Mouse (Mus musculus) left cerebral cortex, postnatal 10 days (tissue): ENCODE data around the gene Acsl6. TPM values are rescaled to one million over a fixed set of nuclear protein-coding genes. Genes with fewer than 3 reads are reported as not detected.

Source experiments
- DNase-seq, 2 experiments: peaks; one replicate each; pipeline ENCODE4 v3.0.0; 2021 to 2022; ENCODE audit warnings: low spot score in 2 of 2, mixed read lengths in 1 of 2; ENCODE audit errors: extremely low spot score in 1 of 2
- intact Hi-C: fragments of 180-260 bp; cut with DNase I; formaldehyde crosslinking; loops from one replicate; pipeline ENCODE4 v1.15.1; 2025
- total RNA-seq, 2 experiments: library from RNA; stranded (reverse); gene quantifications; 2 replicates each; pipeline ENCODE4 v1.2.3; 2021

The Acsl6 gene
- total RNA-seq, 2 experiments from 2014 or later: 134 to 136 TPM

GRCm38 (mm10) chr11:54303076-54303727 lies 396 bp upstream of the Acsl6 start:
- DNase-seq: no peak
- intact Hi-C loops: no loop called here

- intact Hi-C loops: no loop called here
- DNase-seq: peak in 1 of 2 experiments; percentile 53
These were observed 874 bp downstream of the Acsl6 start for GRCm38 (mm10) chr11:54304471-54304873.

- intact Hi-C loops: no loop called here
These were observed 1.7 kb downstream of the Acsl6 start for GRCm38 (mm10) chr11:54305331-54305730.

GRCm38 (mm10) chr11:54307139-54307816 lies 3.7 kb downstream of the Acsl6 start:
- intact Hi-C loops: no loop called here
- DNase-seq: peak in 1 of 2 experiments; percentile 59

More at GRCm38 (mm10) chr11:54305331-54305730, 1.7 kb downstream of the Acsl6 start:
- DNase-seq: no peak

GRCm38 (mm10) chr11:54310588-54310987 lies 7.0 kb downstream of the Acsl6 start:
- DNase-seq: no peak

GRCm38 (mm10) chr11:54312021-54312420 lies 8.4 kb downstream of the Acsl6 start:
- intact Hi-C loops: no loop called here
- DNase-seq: peak; percentile 53 to 56

More at GRCm38 (mm10) chr11:54310588-54310987, 7.0 kb downstream of the Acsl6 start:
- intact Hi-C loops: no loop called here

GRCm38 (mm10) chr11:54312603-54313002 lies 9.0 kb downstream of the Acsl6 start:
- intact Hi-C loops: no loop called here
- no peak for DNase-seq

- DNase-seq: no peak
- intact Hi-C loops: no loop called here
These were observed 10.1 kb downstream of the Acsl6 start for GRCm38 (mm10) chr11:54313391-54314360.

GRCm38 (mm10) chr11:54314740-54315139 lies 11.1 kb downstream of the Acsl6 start:
- DNase-seq: peak in 1 of 2 experiments; percentile 61
- intact Hi-C loops: no loop called here

- intact Hi-C loops: no loop called here
- DNase-seq: no peak
These were observed 11.7 kb downstream of the Acsl6 start for GRCm38 (mm10) chr11:54315336-54315735.

- no peak for DNase-seq
- intact Hi-C loops: no loop called here
These were observed 13.8 kb downstream of the Acsl6 start for GRCm38 (mm10) chr11:54317361-54317760.

GRCm38 (mm10) chr11:54317795-54318194 lies 14.2 kb downstream of the Acsl6 start:
- intact Hi-C loops: no loop called here
- no peak for DNase-seq

- DNase-seq: no peak
- intact Hi-C loops: no loop called here
These were observed 18.4 kb downstream of the Acsl6 start for GRCm38 (mm10) chr11:54321802-54322532.

GRCm38 (mm10) chr11:54331463-54332183 lies 28.0 kb downstream of the Acsl6 start:
- intact Hi-C loops: no loop called here
- DNase-seq: no peak

GRCm38 (mm10) chr11:54336165-54336707 lies 32.6 kb downstream of the Acsl6 start:
- DNase-seq: no peak
- intact Hi-C loops: no loop called here

- intact Hi-C loops: no loop called here
- DNase-seq: no peak
These were observed 40.1 kb downstream of the Acsl6 start for GRCm38 (mm10) chr11:54343703-54344102.

- DNase-seq: no peak
- intact Hi-C loops: no loop called here
These were observed 48.1 kb downstream of the Acsl6 start for GRCm38 (mm10) chr11:54351704-54352103.

GRCm38 (mm10) chr11:54353121-54353576 lies 49.6 kb downstream of the Acsl6 start:
- no peak for DNase-seq
- intact Hi-C loops: no loop called here
